Mouse (Mus musculus): ENCODE data around the gene Gm5105. TPM values are rescaled to one million over a fixed set of nuclear protein-coding genes. Genes with fewer than 3 reads are reported as not detected.

Gene Gm5105
- total RNA-seq, 2 experiments from 2014 or later = not detected

DNA sequence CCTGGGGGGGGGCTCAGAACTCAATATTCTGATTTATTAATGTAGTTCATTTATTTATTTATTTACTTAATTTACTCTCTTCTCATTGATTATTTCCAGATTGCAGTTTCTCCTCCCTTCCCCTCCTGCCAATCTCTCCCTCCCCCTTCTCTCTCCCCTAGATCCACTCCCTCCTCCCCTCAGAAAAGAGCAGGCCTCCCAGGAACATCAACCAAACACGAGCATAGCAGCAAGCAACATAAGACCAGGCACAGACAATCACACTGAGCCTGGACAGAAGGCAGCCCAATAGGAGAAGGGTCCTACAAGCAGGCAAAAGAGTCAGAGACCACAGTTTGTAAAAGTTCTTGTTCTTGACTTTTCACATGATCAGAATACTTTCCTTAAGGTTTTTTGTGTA lies 3.8 kb upstream of the Gm5105 start:
- ATAC-seq (replicated peaks; ENCODE audit: low FRiP score, poor library complexity, severe bottlenecking) = no peak

DNA sequence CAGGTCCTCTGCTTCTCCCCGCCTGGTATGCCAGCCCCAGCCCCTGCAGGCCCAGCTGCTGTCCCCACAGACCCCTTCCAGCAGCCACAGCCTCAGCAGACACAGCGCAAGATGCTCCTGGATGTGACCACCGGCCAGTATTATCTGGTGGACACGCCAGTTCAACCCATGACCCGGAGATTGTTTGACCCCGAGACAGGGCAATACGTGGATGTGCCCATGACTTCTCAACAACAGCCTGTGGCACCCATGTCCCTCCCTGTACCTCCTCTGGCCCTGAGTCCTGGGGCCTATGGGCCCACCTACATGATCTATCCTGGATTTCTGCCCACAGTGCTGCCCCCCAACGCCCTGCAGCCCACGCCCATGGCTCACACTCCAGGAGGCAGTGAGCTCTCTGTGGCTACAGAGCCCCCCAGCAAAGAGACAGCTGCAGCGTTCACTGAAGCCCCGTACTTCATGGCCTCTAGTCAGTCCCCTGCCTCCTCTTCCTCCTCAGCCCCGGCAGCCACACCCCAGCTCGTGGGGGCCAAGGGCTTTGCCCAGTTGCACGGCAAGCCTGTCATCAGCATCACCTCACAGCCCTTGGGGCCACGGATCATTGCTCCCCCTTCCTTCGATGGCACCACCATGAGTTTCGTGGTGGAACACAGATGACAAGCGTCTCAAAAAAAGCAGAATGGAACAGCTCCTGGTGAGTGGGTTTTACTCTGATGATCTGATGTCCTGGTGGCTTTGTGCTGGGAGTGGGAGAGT lies 2.7 kb upstream of the Gm5105 start:
- ATAC-seq (replicated peaks; ENCODE audit: low FRiP score, poor library complexity, severe bottlenecking) = no peak

DNA sequence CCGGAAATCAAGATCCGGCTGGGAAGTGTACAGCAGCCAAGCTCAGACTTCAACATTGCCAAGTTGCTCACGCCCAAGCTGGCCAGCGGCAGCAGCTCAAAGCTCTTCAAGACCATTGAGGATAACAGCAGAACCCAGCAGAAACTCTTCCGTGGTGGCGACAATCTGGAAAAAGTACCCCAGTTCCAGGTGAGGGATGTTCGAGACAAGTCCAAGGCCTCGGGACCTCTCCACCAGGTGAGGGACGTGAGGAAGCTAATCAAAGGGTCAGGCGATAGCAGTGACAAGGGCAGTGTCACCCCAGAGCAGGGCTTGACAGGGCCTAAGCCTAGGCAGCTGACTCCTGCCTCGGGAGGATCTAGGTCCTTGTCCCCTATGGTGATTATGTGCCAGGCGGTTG lies 915 bp upstream of the Gm5105 start:
- ATAC-seq (replicated peaks; ENCODE audit: low FRiP score, poor library complexity, severe bottlenecking) = no peak

DNA sequence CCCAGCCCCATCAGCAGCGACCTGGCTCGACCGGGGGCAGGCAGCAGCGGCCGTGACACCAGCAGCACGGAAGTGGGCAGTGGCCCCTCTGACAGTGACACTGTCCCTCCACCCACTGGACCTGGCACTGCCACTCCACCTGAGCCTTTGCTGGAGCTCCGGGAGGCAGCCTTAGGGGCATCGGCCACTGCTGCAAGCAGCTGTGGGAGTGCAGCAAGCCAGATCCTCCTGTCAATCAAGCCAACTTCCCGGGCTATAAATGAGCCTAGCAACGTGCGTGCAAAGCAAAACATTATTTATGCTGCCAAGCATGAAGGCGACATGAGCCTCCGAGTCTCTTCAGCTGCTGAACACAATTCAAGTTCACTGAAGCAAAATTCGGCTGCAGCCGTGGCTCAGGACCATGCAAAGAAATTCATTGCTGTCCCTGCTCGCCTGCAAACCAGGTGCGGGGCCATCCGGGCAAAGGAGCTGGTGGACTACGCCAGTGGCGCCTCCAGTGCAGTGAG lies 786 bp downstream of the Gm5105 start:
- no peak for ATAC-seq (replicated peaks; ENCODE audit: low FRiP score, poor library complexity, severe bottlenecking)

DNA sequence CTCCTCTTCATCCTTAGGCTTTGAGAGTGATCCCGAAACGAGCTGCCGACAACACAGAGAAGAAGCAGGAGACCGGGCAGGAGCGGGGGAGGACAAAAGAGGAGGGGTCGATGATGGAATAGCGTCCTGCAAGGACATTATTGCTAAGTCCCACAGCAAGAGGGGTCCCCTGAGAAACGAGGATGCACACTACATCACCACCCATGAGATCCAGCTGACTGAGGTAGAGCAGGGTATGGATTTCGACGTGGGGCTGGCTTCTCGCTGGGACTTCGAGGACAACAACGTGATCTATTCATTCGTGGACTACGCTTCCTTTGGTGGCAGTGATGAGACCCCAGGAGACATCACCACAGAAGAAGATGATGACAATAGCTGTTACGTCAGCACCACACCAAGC lies 1.3 kb downstream of the Gm5105 start:
- no peak for ATAC-seq (replicated peaks; ENCODE audit: low FRiP score, poor library complexity, severe bottlenecking)

DNA sequence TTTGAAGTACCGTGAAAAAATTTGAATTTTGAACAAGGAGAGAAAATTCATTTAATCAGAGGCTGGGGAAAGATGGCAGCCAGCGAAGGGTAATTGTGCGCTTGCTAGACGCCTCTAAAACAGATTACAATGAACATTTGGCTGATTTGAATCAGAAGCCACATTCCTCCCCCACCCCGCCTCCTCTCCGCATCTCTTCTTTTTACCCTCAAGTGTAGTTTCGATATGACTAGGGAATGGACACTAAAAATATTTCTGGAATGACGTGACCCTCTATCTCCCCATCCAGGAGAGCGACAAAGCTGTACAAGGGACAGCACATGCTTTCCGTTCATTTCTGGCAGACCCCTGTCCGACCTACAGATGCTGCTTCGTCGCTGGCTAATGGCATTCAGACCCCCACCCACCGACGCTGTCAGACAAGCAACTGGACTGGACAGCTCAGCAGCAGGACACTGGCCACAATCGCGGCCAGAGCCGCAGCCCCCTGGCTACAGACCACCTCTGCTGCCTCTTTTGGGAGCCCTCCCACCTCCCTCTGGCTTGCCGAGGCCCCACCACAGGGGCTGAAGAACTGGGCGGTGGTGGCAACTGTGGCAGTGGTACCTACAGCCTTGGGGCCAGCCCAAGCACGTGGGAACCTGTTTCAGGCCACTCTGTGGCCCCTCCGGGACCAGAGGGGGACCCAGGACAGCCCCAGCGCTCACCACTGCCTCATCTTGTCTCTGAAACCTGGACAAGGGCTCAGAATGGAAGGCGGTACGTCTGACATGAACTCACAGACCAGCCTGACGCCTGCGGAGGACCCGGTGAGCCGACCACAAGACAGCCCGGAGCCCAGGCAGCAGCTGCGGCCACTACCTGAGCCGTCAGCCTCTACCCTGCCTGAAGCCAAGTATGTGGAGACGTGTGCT lies 2.2 kb downstream of the Gm5105 start, which contains the start of gene 1110002E22Rik:
1110002E22Rik (plus strand) TSS at position 321 of the 914 bp plus-strand sequence.
- ATAC-seq (replicated peaks; ENCODE audit: low FRiP score, poor library complexity, severe bottlenecking) = no peak

DNA sequence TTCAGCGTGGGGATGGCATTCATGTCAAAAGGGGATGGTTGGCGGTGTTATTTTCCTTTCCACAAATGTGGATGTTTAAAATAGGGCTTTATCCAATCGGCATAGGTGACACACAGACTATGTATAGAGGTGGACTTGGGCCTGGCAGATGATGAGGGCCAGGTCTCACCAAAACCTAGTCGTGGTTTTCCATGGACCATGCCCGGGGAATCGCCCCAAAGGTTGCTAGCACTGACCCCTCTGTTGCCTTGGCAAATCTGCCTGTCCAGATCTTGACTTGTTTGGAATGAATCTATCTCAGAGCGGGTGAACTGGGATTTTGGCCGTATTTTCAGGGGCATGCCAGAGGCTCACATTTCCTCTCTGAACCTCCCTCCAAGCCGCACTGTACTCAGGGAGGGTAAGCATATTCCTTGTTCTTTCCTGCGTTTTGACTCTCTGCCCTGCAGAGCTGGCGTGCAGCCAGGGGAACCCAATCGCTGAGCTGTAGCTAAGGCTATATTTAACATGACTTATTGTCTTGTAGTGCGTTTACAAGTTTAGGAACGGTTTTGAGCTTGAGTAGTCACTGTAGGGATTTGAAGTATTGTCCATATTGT lies 3.4 kb downstream of the Gm5105 start:
- no peak for ATAC-seq (replicated peaks; ENCODE audit: low FRiP score, poor library complexity, severe bottlenecking)

DNA sequence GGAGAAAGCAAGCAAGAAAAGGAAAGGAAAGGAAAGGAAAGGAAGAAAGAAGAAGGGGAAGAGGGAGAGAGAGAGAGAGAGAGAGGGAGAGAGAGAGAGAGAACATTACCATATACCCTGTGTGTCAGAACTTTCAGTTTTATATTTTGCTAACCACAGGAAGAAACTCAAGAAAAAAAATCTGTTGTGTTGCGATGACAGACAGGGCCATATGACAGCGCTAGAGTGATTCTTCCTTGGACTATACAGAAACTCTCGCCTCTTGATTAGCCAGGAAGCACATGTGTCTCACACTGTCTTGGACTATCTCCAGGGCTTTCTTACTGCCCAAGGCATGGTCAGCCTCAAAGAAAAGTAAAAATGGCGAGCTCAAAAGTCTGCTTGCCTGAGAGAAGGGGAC lies 4.5 kb downstream of the Gm5105 start:
- no peak for ATAC-seq (replicated peaks; ENCODE audit: low FRiP score, poor library complexity, severe bottlenecking)

DNA sequence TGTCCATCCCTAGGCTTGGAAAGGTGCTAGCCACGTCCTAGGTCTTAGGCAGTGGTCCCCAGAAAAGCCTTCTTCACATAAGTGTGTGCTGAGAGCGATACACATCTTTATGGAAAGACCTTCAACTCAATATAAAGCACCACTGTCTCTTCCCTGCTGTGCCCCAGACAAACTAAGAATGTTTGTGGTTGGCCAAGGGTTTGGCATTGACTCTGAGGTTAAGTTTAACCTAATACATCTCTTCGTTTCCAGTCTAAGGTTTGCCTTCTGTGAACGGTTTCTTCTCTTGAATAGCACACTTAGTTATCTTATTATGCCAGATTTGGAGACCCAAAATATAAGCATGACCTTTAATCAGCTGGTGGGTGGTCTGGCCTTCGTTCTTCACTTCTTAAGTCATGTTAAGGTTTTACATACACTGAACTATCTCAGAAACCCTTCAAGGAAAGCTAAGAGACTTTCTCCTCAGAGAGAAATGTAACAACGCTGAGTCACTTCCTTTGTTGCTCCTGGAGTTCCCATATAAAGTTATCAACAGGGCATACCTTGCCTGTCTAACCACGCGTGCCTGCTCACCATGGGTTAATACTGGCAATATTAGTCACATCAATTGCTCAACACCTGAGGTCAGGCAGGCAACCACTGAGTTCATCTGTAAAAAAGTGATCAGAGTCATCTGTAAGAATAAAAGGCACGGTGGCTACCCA lies 5.8 kb downstream of the Gm5105 start:
- ATAC-seq (replicated peaks; ENCODE audit: low FRiP score, poor library complexity, severe bottlenecking) = no peak

DNA sequence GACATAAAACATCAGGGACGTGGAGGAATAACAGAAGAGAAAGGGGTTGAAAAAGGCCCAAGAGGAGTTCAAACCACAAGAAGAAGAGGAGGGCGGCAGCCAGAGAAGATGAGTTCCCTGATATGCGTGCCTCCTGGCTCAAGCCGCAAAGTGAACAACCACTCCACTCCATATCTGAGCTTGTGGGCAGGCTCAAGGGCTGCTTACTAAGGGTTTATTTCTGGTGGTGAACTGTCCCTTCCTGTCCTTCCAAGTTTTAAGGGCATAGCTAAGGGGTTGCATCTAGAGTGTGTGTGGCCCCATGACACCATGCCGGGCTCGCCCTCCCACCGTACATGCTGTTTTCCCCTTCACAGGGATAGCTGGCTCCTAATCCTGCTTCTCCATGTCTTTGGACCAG lies 6.8 kb downstream of the Gm5105 start:
- no peak for ATAC-seq (replicated peaks; ENCODE audit: low FRiP score, poor library complexity, severe bottlenecking)

DNA sequence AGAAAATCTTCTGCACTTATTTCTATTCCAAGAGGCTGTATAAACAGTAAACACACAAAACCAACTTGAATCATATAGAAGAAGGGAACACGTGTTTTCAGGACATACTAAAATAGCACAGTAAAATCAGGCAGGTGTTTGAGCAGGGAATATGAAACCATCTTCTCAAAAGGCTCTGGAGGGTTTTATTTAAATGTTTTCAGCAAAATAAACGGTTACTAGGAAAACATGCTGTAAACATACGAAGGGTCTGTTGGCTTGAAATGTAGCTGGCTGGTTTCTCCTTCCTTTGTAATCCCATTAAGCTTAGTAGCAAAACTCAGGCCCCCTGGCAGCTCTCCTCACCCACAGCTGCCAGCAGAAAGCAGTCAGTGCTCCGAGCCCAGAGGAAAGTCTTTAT lies 9.0 kb downstream of the Gm5105 start:
- ATAC-seq (replicated peaks; ENCODE audit: low FRiP score, poor library complexity, severe bottlenecking) = no peak

DNA sequence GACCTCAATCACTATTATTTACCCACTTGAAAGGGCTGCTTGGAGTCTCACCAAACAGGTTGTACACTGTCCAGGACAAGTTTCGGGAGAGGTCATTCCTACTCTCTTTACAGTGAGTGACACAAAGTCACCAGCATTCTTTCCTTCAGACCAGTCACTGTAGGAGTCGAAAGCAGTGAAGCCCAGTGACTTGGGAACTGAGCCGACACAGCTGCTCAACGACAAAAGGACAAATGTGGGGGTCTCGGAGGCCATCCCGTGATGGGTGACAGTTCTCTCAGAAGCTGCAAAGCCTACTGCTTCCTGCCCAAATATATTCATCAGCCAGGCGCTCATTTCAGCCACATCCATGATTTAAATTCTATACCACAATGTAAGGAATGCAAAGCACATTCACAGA lies 10.2 kb downstream of the Gm5105 start:
- no peak for ATAC-seq (replicated peaks; ENCODE audit: low FRiP score, poor library complexity, severe bottlenecking)

DNA sequence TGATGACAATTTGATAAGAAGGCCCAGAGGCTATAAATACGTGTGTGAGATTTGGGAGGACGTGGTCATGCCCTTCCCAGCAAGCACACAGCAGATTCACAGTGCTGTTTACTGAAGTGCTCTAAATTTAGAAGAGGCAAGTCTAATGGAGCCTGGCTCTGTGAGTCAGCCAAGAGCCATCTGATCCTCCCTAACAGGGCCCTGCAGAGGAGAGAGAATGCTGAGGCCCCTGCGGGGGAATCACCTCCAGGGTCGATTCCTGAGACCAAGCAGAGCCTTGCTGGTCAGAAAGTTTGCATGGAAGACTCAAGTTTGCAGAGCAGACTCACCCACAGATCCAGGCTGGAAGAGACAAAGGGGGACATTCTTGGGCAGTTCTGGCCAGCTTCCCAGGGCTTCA lies 13.2 kb downstream of the Gm5105 start:
- no peak for ATAC-seq (replicated peaks; ENCODE audit: low FRiP score, poor library complexity, severe bottlenecking)

DNA sequence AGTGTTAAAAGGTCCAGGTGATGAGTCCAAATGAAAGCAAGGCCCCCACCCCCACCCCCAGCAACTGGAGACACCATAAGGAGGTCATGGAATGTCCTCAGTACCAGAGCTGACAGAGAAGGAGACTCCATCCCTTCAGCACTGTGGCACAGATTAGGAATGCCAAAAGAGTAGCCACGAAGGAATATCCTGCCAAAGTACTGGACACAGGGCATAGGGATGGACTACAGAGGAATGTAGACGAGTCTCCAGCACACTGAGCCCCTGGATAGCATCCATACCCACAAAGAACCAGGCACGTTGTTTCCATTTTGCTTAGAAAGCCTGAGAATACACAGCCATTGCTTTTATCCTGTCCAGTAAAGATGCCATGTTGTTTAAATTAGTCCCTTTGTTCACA lies 15.8 kb downstream of the Gm5105 start:
- no peak for ATAC-seq (replicated peaks; ENCODE audit: low FRiP score, poor library complexity, severe bottlenecking)

DNA sequence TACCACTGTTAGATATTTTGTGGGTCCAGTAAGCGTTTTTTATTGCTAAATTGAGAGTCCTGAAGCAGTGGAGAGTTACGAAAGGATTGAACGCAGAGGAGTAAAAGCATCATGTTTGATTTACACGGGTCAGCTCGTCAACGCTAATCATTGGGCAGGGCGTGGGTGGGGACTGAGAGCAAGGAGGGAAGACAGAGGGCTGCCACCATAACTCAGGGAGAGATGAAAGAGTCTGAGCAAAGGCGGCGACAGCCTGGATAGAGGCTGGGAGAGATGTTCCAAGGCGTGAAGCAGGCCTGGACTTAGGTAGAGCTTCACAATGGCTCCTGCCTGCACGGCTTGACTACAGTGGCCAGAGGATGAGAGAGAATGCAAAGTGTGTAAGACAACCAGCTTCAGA lies 16.4 kb downstream of the Gm5105 start:
- no peak for ATAC-seq (replicated peaks; ENCODE audit: low FRiP score, poor library complexity, severe bottlenecking)

DNA sequence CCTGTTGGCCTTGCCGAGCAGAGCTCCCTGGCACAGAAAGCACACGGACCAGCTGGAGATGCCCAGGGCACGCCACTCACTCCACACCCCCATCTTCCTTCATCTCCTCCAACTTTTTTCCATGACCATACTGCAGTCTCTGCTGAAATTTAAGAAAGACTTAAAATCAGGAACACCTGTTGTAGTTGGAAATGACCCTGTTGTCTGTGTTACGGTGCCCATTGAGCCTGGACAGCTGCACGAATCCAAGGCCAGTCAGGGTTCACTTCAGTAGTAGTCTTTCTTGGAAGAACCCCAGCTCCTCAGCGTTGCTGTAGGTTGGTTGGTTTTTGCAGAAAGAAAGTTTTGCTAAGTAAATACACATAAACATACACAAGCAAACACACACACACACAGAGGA lies 17.6 kb downstream of the Gm5105 start:
- ATAC-seq (replicated peaks; ENCODE audit: low FRiP score, poor library complexity, severe bottlenecking) = no peak

DNA sequence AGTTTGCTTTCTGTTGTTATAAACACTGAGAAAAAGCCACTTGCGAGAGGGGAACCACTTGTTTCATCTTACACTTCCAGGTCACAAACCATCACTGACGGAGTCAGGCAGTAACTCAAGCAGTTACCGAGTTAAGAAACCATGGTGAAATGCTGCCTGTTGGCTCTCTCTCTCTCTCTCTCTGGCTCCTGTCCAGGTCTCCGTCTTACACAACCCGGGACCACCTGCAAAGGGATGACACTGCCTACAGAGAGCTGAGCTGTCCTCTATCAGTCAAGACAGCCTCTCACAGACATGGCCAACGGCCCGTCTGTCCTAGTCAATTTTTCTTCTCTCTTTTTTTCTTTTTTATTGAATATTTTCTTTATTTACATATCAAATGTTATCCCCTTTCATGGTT lies 23.9 kb downstream of the Gm5105 start:
- ATAC-seq (replicated peaks; ENCODE audit: low FRiP score, poor library complexity, severe bottlenecking) = no peak

DNA sequence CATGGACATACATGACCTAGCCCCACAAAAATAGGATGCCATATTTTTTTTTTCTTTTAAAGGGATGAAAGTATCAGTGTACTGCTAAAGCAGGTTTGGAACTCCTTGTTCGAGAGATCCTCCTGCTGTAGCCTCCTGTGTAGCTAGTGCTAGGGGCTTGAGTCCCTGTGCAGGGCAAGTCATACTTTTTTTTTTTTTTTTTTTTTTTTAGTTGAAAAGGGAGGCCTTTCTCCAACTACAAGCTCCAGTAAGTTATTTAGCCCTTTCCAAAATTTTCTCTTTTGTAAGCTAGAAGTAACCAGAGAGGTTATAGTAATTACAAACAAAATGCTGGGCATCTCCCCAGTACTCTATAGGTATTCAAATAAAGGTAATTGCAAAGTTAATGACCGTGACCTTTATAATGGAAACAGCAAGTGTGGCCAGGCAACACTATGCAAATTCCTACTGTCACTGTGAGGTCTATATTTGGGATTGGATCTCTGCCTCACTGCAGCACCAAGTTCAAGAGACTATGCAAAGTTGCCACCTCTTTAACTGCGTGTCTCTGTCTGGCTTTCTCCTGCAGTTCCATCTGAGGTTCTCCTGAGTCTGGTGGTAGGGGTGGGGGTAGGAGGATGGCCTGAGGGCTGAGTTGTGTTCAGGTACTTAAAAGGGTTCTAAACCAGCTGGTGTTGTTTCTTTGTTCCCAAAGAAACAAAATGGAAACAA lies 25.4 kb downstream of the Gm5105 start:
- ATAC-seq (replicated peaks; ENCODE audit: low FRiP score, poor library complexity, severe bottlenecking) = no peak

DNA sequence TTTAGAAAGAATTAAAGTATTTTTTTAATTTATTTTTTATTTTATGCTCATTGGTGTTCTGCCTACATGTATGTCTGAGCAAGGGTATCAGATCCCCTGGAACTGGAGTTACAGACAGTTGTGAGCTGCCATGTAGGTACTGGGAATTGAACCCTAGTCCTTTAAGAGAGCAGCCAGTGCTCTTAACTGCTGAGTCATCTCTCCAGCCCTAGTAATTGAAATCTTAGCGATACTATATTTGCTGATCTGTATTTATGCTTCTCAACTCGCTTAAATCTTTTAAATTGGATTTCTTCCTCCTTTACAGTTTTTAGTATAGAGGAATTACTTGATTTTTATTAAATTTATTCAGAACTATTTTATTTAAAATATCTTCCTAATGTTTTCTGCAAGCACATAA lies 26.2 kb downstream of the Gm5105 start:
- ATAC-seq (replicated peaks; ENCODE audit: low FRiP score, poor library complexity, severe bottlenecking) = no peak

Measured in erythroblast, adult 5-6 weeks (primary cell).